Mouse (Mus musculus) left cerebral cortex, adult 18-20 months (tissue): ENCODE data around the gene Tnfsf11. TPM values are rescaled to one million over a fixed set of nuclear protein-coding genes. Genes with fewer than 3 reads are reported as not detected.

Experiments used
- microRNA-seq, 2 experiments: library from miRNA; unstranded; fragments of <30 nt; microRNA quantifications; one replicate each; pipeline ENCODE4 v1.2.0; 2021
- total RNA-seq, 2 experiments: library from RNA; stranded (reverse); gene quantifications; 2 replicates each; pipeline ENCODE4 v1.2.3; 2021

The Tnfsf11 gene
- total RNA-seq, 2 experiments from 2014 or later, result not detected

Small RNAs within 50 kb of the gene (microRNA-seq; reads per million reads assigned to microRNA genes)
- 0 reads per million in 2 experiments for gene Gm23652

Other genes starting within 250 kb of the Tnfsf11 start
- under 1 TPM in 1 of 2 experiments, not detected in 1; 0.26 TPM for gene Fam216b, start 219.0 kb downstream of the Tnfsf11 start, total RNA-seq
- gene Akap11, start 228.8 kb upstream of the Tnfsf11 start, total RNA-seq, result 100 to 1,000 TPM; 169 to 186 TPM